Mouse (Mus musculus) CH12.LX (cell line): ENCODE measurements around the gene Fam107a.

Experiments
- BHLHE40 ChIP-seq: IDR thresholded peaks from 2 replicates; pipeline ENCODE4 v1.6.1; 2011; ENCODE audit warnings: mild to moderate bottlenecking, low read depth, low read length, improper control_type of control experiment
- CTCF ChIP-seq, 2 experiments: IDR thresholded peaks in 1 of 2; conservative IDR thresholded peaks in 1 of 2; 2 replicates each; pipeline ENCODE4 v1.5.1; 2011 to 2012; ENCODE audit warnings: low read depth in 2 of 2, low read length in 2 of 2, improper control_type of control experiment in 1 of 2, inconsistent platforms in 1 of 2, mild to moderate bottlenecking in 1 of 2, moderate library complexity in 1 of 2
- MAFK ChIP-seq: IDR thresholded peaks from 2 replicates; pipeline ENCODE4 v1.6.1; 2011; ENCODE audit warnings: low read length, improper control_type of control experiment; ENCODE audit not compliant: insufficient replicate concordance
- POLR2A ChIP-seq: IDR thresholded peaks from 2 replicates; pipeline ENCODE4 v1.6.1; 2011; ENCODE audit warnings: low read depth, mild to moderate bottlenecking, improper control_type of control experiment, low read length
- POLR2AphosphoS2 ChIP-seq: IDR thresholded peaks from 2 replicates; pipeline ENCODE4 v1.6.1; 2011; ENCODE audit warnings: low read depth, low read length, improper control_type of control experiment

DNA sequence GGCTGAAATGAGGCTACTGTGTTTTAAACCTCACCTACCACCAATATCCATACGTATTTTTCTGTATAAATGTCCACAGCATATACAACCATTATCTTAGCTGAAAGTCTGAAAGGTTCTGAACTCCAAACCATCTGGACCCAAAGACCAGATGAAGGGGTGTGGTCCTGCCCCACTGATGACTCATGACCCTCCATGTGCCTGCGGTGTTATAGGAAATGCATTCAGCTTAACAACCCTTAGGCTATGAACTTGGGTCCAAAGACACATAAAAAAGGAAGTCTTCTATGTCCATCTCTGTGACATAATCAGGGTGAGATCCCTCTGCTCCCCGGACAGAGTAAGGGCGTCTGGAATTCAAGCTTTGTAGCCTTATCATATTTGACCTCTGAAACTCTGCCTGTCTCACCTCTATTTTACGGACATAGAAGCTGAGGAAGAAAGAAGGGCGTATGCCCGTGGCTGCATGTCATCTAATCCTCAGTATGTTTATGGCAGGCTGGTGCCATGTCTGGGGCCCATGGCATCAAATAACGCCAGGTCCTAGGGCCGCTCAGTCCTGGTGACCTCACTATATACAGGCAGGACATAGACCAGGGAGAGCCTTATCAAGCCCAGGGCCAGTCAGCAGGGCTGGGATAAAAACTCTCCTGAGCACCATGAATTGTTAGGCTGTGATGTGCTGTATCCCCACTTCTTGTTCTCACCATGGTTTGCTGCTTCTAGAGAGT is 67.5 kb downstream of the Fam107a start:
- TF ChIP-seq CTCF (conservative IDR thresholded peaks at IDR 0.05 in 1 of 2, IDR thresholded peaks at IDR 0.05 in 1 of 2; ENCODE audit: low read depth in 2 of 2, low read length in 2 of 2) (no peak), MAFK (no peak), BHLHE40 (no peak), POLR2A (no peak), POLR2AphosphoS2 (no peak)
